ENCODE assay signal across 20 mouse cellular contexts in the genomic region with DNA sequence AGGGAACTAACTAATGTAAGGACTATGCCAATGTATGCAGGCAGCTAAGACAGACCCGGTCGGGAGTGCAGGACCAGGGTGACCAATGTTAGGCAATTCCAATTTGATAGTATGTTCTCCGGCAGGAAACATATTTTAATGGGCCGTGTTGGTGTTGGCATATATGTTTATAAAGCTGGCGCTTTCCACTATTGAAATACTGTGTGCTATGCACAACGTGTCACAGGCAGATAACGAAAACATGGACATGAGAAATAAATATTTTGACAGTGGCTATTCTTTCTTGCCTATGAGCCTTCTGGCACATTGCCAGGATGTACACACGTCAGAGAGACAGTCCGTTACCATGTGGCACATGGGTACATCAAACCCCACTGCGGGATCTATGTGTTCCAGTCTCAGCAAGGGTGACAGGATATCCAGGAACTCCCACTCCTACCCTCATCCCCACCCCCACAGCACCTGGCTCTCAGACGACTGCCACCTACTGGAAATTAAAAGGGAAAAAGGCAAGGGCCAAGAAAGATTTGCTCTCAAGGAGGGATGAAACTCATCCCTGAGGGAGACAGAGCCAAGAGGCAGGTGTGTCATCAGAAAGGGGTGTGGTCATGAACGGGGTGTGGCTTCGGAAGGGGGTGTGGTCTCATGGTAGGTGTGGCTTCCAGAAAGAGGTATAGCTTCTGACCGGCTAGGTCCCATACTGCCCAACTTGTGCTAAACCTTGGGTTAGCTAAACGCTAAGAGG.
DNase-seq lines count a peak whose midpoint lies in the region; ATAC-seq and TF ChIP-seq lines count a peak whose summit lies in the region.
"Had no signal": no experiment of that assay in that cellular context is flagged by ENCODE, and none has a peak within 500 bp of the region (broad histone marks: within the 10 kb centered on the region; RNA-seq: fewer than 3 reads in every experiment).

No protein-coding gene starts in this region.

- H3K9me3 ChIP-seq in lung, embryonic 15.5 days: no peaks in the 10 kb centered on the region
- peaks cover 21% of the 10 kb centered on the region; the same call in 1 of the 2 replicates for H3K9me3 ChIP-seq in liver, embryonic 12.5 days (replicated peaks)
- H3K9me3 ChIP-seq: neural tube, embryonic 13.5 days had no signal

- H3K9ac ChIP-seq in lung, embryonic 15.5 days: no peak overlapping the region
- no peak overlapping the region for H3K9ac ChIP-seq in liver, embryonic 12.5 days
- H3K9ac ChIP-seq: neural tube, embryonic 13.5 days had no signal

- TF ChIP-seq CTCF in lung, adult 2 months (IDR thresholded peaks at IDR 0.05; ENCODE audit: insufficient read depth, low read length): no peak

- no peaks in the 10 kb centered on the region for H3K27me3 ChIP-seq in lung, embryonic 15.5 days
- H3K27me3 ChIP-seq in liver, embryonic 12.5 days (replicated peaks): no peaks in the 10 kb centered on the region
- H3K27me3 ChIP-seq: CH12.LX; neural tube, embryonic 13.5 days had no signal

- no peak overlapping the region for H3K4me3 ChIP-seq in lung, embryonic 15.5 days
- no peak overlapping the region for H3K4me3 ChIP-seq in lung, adult 2 months (replicated peaks; ENCODE audit: extremely low read depth, low read depth, low read length)
- no peak overlapping the region for H3K4me3 ChIP-seq in liver, embryonic 12.5 days
- H3K4me3 ChIP-seq: heart, adult 2 months; neural tube, embryonic 13.5 days had no signal

- WGBS in lung, embryonic 15.5 days: 46% methylated on average over 15 of the region's 15 CpGs
- 53% methylated on average over 15 of the region's 15 CpGs for WGBS in lung, adult 2 months
- WGBS in liver, embryonic 12.5 days (ENCODE audit: insufficient replicate concordance): 73% methylated on average over 15 of the region's 15 CpGs

- no peak overlapping the region for H3K27ac ChIP-seq in lung, embryonic 15.5 days
- H3K27ac ChIP-seq in liver, embryonic 12.5 days: no peak overlapping the region
- H3K27ac ChIP-seq: heart, adult 2 months; hindbrain, postnatal 0 days; macrophage; neural tube, embryonic 13.5 days had no signal

- peak; percentile 84 for ATAC-seq in lung, embryonic 15.5 days (ENCODE audit: borderline replicate concordance, extremely low read depth, low FRiP score, low TSS enrichment)
- ATAC-seq in liver, embryonic 12.5 days: no peak
- ATAC-seq: hindbrain, postnatal 0 days; intestine, postnatal 0 days had no signal

- H3K4me1 ChIP-seq in lung, embryonic 15.5 days: no peaks in the 10 kb centered on the region
- H3K4me1 ChIP-seq in lung, adult 2 months (ENCODE audit: control insufficient read depth, insufficient read depth, low read length): no peaks in the 10 kb centered on the region
- H3K4me1 ChIP-seq in liver, embryonic 12.5 days: no peaks in the 10 kb centered on the region
- H3K4me1 ChIP-seq: neural tube, embryonic 13.5 days had no signal

- H3K4me2 ChIP-seq in lung, embryonic 15.5 days: no peak overlapping the region
- no peak overlapping the region for H3K4me2 ChIP-seq in liver, embryonic 12.5 days
- H3K4me2 ChIP-seq: midbrain, embryonic 11.5 days; neural tube, embryonic 13.5 days had no signal

- peak; percentile 75 for DNase-seq in heart, adult 11 months
- no peak for DNase-seq in heart, adult 18-20 months
- DNase-seq in lung, adult 2 months: no peak
- peak; percentile 2 for DNase-seq in NIH3T3 (ENCODE audit: low read depth)
- DNase-seq in lung, postnatal 10 days: peak; percentile 25
- DNase-seq: adrenal gland, postnatal 14 days; cerebellum, adult 11-12 months; gastrocnemius, postnatal 10 days; heart, adult 2 months; kidney, postnatal 14 days; right cerebral cortex, postnatal 14 days; thymus, adult 2 months had no signal

- no peaks in the 10 kb centered on the region for H3K36me3 ChIP-seq in lung, embryonic 15.5 days
- H3K36me3 ChIP-seq in liver, embryonic 12.5 days: no peaks in the 10 kb centered on the region
- H3K36me3 ChIP-seq: neural tube, embryonic 13.5 days had no signal

- TF ChIP-seq POLR2A in lung, adult 2 months (IDR thresholded peaks at IDR 0.05; ENCODE audit: borderline replicate concordance, extremely low read depth, low read depth, low read length): no peak

Comparison
In these comparisons a context has a peak if more than half of its experiments do, and no peak if none do; other contexts are left out.
1. DNase-seq: peak in heart, adult 11 months (single experiment), NIH3T3 (single experiment) and lung, postnatal 10 days (single experiment); none in heart, adult 18-20 months (0 of 2) and lung, adult 2 months (single experiment).